Mouse (Mus musculus) G1E (cell line): Measurements from ENCODE around the gene AU040320.

Experiments used
- CTCF ChIP-seq: IDR thresholded peaks from 2 replicates; pipeline ENCODE4 v1.5.1; 2012; ENCODE audit warnings: low read depth, low read length, inconsistent platforms, mixed read lengths
- GATA1 ChIP-seq: IDR thresholded peaks from 2 replicates; pipeline ENCODE4 v1.6.1; 2012; ENCODE audit warnings: borderline replicate concordance, low read length, inconsistent platforms, mixed read lengths

DNA sequence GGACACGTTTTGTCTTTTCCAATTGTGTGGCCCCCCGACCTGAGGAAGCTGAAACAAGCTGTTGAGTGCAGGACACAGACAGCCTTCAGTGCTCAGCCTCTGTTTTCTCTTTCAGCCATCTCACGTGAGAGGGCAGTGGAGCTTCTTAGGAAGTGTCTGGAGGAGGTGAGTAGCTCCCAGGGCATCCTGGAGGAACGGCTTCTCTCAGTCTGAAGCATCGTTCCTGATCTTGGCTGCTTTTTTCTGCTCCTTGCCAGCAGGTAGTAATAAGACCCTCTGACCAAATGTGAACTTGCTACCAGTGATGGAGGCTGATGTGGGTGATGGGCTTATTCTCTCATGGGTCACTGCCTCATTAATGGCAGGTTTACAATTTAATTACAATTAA is 45.9 kb upstream of the AU040320 start:
- TF ChIP-seq CTCF: no peak
- no peak for TF ChIP-seq GATA1
